Mouse (Mus musculus) neural tube, embryonic 11.5 days (tissue): ENCODE measurements around the gene Gpr142. TPM values are rescaled to one million over a fixed set of nuclear protein-coding genes. Genes with fewer than 3 reads are reported as not detected.
A peak's percentile ranks its signal among the peaks of the same experiment; 100 is the strongest.

ENCODE experiments used
- ATAC-seq: fragments of 200-750 bp; cut with Nextera tagmentation; 2 replicates; pipeline ENCODE4 v1.8.0; 2017; ENCODE audit warnings: moderate number of reproducible peaks, mild to moderate bottlenecking, moderate TSS enrichment, moderate library complexity; ENCODE audit not compliant: insufficient read depth, low FRiP score, low TSS enrichment
- DNase-seq: peaks from one replicate; pipeline ENCODE4 v3.0.0-alpha.2; 2015; ENCODE audit warnings: low spot score
- H3K27ac ChIP-seq: fragments of 300-500 bp; sonication (generic); 2 replicates; pipeline ENCODE4 v1.5.1; 2014; ENCODE audit warnings: low read depth, mild to moderate bottlenecking, low read length
- H3K27me3 ChIP-seq: fragments of 300-500 bp; sonication (generic); 2 replicates; pipeline ENCODE4 v1.6.1; 2014; ENCODE audit warnings: mild to moderate bottlenecking, low read length, mixed read lengths; ENCODE audit not compliant: control insufficient read depth, insufficient read depth
- H3K36me3 ChIP-seq: fragments of 300-500 bp; sonication (generic); 2 replicates; pipeline ENCODE4 v1.6.1; 2014; ENCODE audit warnings: mild to moderate bottlenecking, low read length, moderate library complexity, mixed read lengths; ENCODE audit not compliant: control insufficient read depth, insufficient read depth
- H3K4me1 ChIP-seq: fragments of 300-500 bp; sonication (generic); 2 replicates; pipeline ENCODE4 v1.6.1; 2014; ENCODE audit warnings: low read length, mixed read lengths; ENCODE audit not compliant: control insufficient read depth, insufficient read depth
- H3K4me2 ChIP-seq: fragments of 300-500 bp; sonication (generic); 2 replicates; pipeline ENCODE4 v1.6.1; 2014; ENCODE audit warnings: low read depth, mild to moderate bottlenecking, moderate library complexity
- H3K4me3 ChIP-seq: fragments of 300-500 bp; sonication (generic); 2 replicates; pipeline ENCODE4 v1.5.1; 2014; ENCODE audit warnings: low read depth, low read length
- H3K9ac ChIP-seq: fragments of 300-500 bp; sonication (generic); 2 replicates; pipeline ENCODE4 v1.6.1; 2014; ENCODE audit warnings: mild to moderate bottlenecking, low read length
- H3K9me3 ChIP-seq: fragments of 300-500 bp; sonication (generic); 2 replicates; pipeline ENCODE4 v1.6.1; 2016; ENCODE audit warnings: low read length; ENCODE audit not compliant: control insufficient read depth
- WGBS: fragments of 180-500 bp; shearing (Covaris S2); extraction: QIAGEN DNeasy Blood & Tissue Kit; methylation state at CpG from one replicate; pipeline ENCODE4 v1.1.7; 2014; 5-methylcytosine and 5-hydroxymethylcytosine counted together
- polyA plus RNA-seq: library from polyadenylated mRNA; unstranded; fragments of >200 nt; fragmentation: Nextera tagmentation; extraction: Ambion mirVana; gene quantifications from 2 replicates; pipeline ENCODE4 v1.2.1, GENCODE M21; 2014

The Gpr142 gene
- polyA plus RNA-seq, 1 experiment from 2014 or later: not detected

DNA sequence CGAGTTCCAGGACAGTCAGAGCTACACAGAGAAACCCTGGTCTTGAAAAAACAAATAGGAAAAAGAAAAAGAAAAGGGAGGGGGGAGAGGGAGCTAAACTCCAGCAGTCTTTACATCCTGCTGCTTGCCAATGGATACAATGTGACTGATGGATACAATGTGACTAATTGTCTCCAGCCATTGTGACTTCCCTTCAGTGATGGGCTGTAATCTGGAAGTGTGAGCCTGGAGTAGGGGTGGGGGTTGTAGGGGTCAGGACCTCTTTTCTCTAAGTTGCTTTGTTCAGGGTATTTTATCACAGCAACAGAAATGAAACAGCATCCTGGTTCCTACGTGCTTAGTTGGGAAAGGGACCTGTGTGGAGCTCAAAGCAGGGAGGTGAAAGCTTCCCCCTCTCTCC is 20.4 kb downstream of the Gpr142 start:
- Histone ChIP-seq H3K36me3 (no peaks in the 10 kb centered on the region), H3K4me3 (no peak overlapping the region), H3K4me1 (peaks cover 15% of the 10 kb centered on the region), H3K27me3 (no peaks in the 10 kb centered on the region), H3K27ac (no peak overlapping the region), H3K9ac (no peak overlapping the region), H3K9me3 (no peaks in the 10 kb centered on the region), H3K4me2 (no peak overlapping the region)
- WGBS: 10% methylated on average over 2 of the region's 2 CpGs
- DNase-seq (no peak), ATAC-seq (no peak)

DNA sequence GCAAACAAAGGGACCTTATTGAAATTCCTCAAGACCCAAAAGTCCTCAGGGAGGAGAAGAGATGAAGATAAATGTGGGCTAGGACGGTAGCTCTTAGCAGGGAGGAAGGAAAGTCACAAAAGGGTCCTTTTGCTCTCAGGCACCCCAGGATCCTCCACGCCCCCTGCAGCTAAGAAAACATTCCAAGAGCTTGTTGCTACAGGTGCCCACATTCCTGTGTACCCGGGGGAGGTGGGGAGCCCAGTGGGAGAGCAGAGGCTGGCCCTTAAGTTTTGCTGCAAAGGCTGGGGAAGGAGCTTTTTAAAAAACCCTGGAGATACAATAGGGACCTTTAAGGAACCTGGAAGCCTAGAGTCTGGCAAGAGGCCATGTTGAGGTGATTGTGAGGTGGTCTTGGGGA is 21.7 kb downstream of the Gpr142 start:
- no peaks in the 10 kb centered on the region for H3K36me3 ChIP-seq
- no peaks in the 10 kb centered on the region for H3K9me3 ChIP-seq
- H3K27me3 ChIP-seq: no peaks in the 10 kb centered on the region
- WGBS: 37% methylated on average over 3 of the region's 3 CpGs
- DNase-seq (no peak), ATAC-seq (no peak)
- H3K4me2 ChIP-seq: no peak overlapping the region
- H3K4me1 ChIP-seq: peaks cover 15% of the 10 kb centered on the region
- no peak overlapping the region for H3K4me3 ChIP-seq
- no peak overlapping the region for H3K9ac ChIP-seq
- H3K27ac ChIP-seq: no peak overlapping the region

DNA sequence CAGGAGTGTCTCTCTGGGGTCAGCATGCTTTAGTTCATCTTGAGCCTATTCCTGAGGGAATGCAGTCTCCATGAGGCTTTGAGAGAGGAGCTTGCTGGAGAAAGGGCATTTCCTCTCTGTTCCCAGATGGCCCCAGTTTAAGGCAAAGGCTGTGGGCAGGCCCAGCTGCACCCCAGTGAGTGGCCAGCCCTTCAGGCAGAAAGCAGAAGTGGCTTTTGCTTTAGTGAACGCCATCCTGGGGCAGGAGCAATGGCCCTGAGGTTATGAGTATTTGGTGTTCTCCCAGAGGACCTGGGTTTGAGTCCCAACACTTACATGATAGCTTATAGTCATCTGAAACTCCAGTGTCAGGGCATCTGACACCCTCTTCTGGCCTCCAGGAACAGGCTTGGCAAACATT is 22.6 kb downstream of the Gpr142 start:
- Histone ChIP-seq H3K4me1 (peaks cover 15% of the 10 kb centered on the region), H3K27ac (no peak overlapping the region), H3K9me3 (no peaks in the 10 kb centered on the region), H3K4me3 (no peak overlapping the region), H3K4me2 (no peak overlapping the region), H3K27me3 (no peaks in the 10 kb centered on the region), H3K9ac (no peak overlapping the region), H3K36me3 (no peaks in the 10 kb centered on the region)
- 75% methylated on average over 1 of the region's 1 CpGs for WGBS
- ATAC-seq (no peak), DNase-seq (no peak)

DNA sequence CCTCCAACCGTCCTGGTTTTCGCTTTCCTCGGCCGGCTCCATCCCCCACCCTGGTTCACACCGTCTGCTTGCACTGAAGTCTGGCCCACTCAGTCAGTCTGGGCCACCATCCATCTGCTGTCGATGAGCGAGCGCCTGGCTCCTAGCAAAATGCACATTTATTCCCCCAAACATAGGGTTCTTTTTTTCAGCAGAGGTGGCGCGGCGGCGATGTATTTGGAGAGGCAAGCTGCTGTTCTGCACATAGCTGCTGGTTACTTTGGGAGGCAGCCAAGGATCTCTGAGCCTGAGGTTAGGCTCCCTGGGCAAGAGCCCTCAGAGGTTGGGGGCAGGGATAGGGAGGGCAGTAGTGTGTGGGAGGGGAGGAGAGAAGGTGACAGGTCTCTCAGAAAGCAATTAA is 24.0 kb downstream of the Gpr142 start:
- H3K4me1 ChIP-seq: peaks cover 15% of the 10 kb centered on the region
- H3K36me3 ChIP-seq: no peaks in the 10 kb centered on the region
- DNase-seq: peak; percentile 53
- no peak for ATAC-seq
- no peak overlapping the region for H3K27ac ChIP-seq
- no peak overlapping the region for H3K4me3 ChIP-seq
- H3K9ac ChIP-seq: no peak overlapping the region
- WGBS: 45% methylated on average over 12 of the region's 12 CpGs
- no peaks in the 10 kb centered on the region for H3K27me3 ChIP-seq
- no peaks in the 10 kb centered on the region for H3K9me3 ChIP-seq
- H3K4me2 ChIP-seq: no peak overlapping the region

DNA sequence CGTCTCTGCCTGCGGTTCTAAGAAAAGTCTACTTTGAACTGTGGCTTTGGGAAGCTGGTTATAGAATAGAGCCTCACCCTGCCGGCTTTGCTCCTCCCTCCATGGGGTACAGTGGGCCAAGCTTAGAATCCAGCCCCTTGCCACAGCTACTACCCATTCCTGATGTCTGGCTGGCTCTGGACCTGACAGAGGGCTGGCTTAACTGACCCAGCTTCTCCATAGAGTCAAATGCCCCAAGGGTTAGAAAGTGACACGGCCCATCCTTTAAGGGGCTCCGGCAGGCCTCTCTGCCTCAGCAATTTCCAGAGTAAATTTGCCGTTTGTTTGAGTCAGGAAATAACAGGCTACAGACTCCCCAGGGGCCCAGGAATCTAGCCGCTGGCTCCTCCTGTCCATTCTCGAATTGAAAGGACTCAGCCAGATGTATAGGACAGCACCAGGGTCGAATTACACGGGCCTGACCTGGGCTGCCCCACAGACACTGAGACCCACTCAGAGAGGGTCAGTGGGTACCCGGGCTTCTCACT is 24.5 kb downstream of the Gpr142 start:
- Histone ChIP-seq H3K36me3 (no peaks in the 10 kb centered on the region), H3K27ac (peak overlapping the region; percentile 60; the same call in 1 of the 2 replicates), H3K4me2 (no peak overlapping the region), H3K9me3 (no peaks in the 10 kb centered on the region), H3K4me3 (no peak overlapping the region), H3K9ac (no peak overlapping the region), H3K4me1 (peaks cover 15% of the 10 kb centered on the region), H3K27me3 (no peaks in the 10 kb centered on the region)
- ATAC-seq (no peak), DNase-seq (peak; percentile 48)
- 3% methylated on average over 11 of the region's 11 CpGs for WGBS

DNA sequence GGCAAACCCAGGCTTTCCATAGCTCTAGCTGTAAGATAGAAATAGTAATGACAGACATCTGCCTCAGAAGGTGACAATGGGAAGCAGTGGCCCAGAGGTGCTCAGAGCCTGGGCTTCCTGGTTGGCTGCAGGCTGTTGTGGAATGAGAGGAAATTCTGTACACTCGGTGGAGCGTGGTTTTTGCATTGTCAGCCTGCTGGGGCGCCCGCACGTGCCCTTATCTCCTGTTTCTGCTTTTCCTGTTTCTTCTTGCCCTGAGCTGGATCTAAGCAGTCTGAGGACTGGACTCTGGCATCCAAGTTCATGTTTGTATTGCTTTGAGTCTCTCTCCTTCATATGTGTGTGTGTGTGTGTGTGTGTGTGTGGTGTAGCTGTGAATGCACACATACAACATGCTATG is 28.0 kb downstream of the Gpr142 start:
- 54% methylated on average over 5 of the region's 5 CpGs for WGBS
- H3K9ac ChIP-seq: no peak overlapping the region
- H3K4me1 ChIP-seq: peaks cover 23% of the 10 kb centered on the region
- no peak overlapping the region for H3K4me2 ChIP-seq
- no peaks in the 10 kb centered on the region for H3K27me3 ChIP-seq
- H3K9me3 ChIP-seq: no peaks in the 10 kb centered on the region
- no peak overlapping the region for H3K4me3 ChIP-seq
- H3K36me3 ChIP-seq: no peaks in the 10 kb centered on the region
- no peak overlapping the region for H3K27ac ChIP-seq
- no peak for ATAC-seq
- no peak for DNase-seq

DNA sequence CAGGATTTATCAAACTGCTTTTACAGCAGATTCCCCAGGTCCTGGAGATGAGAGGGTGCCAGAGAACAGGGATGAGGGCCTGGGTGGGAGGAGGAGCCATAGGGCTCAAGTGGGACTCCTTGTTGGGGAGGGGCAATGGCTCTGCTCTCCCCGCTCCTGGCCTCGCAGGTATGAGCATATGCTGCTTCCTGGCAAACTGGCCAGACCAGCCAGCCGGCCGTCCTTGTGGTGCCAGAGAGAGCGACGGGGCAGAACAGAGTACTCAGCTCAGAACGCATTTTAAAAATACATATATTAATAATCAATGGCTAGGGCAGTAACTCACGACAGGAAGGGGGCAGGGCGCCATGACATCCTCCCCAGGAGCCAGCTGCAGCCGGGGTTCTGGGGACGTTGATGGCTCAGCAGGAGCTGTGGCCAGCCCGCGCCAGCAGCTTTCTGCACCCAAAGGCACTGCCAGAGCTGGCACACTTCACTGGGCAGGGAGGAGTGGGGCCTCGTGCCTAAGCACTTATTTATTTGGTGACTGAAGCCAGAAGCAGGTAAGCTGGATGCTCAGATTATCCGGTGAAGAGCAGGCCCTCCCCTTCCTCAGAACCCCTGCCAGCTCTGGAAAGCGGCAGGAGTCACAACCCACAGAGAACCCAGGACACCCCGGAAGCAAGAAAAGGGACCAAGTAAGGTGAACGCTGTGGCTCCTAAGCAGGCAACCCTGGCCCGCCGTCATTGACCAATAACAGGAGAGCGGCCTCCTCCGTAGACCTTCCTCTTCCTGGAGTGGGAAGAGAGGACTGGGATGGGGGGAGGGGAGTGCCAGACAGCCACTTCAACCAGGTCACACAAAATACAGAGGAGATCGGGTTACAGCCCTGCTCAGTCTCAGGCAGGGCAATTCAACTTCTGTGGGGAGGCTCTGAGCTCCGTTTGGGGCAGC is 31.0 kb downstream of the Gpr142 start:
- peak overlapping the region; percentile 25 for H3K4me3 ChIP-seq
- no peaks in the 10 kb centered on the region for H3K27me3 ChIP-seq
- H3K9me3 ChIP-seq: no peaks in the 10 kb centered on the region
- H3K27ac ChIP-seq: peak overlapping the region; percentile 68; the same call in 1 of the 2 replicates
- 7% methylated on average over 24 of the region's 24 CpGs for WGBS
- H3K4me1 ChIP-seq: peaks cover 14% of the 10 kb centered on the region
- ATAC-seq: peak; percentile 73
- no peaks in the 10 kb centered on the region for H3K36me3 ChIP-seq
- H3K4me2 ChIP-seq: peak overlapping the region; percentile 55
- DNase-seq: peak; percentile 77
- peak overlapping the region; percentile 57 for H3K9ac ChIP-seq

DNA sequence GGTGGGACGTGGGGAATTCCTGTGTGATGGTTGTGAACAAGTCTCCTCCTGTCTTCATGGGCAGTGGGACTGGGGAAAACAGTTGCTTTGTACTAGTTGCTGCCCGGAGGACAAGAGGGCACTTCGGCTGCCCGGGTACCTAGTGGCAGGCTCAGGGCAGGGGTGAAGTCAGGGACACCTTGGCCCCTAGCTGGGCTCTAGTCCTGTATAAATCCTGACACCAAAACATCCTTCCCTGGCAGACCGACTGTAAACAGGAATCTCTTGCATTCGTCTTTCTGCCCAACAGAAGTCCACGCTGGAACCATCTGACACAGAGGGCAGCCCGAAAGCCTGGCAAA is 31.7 kb downstream of the Gpr142 start:
- no peak for ATAC-seq

DNA sequence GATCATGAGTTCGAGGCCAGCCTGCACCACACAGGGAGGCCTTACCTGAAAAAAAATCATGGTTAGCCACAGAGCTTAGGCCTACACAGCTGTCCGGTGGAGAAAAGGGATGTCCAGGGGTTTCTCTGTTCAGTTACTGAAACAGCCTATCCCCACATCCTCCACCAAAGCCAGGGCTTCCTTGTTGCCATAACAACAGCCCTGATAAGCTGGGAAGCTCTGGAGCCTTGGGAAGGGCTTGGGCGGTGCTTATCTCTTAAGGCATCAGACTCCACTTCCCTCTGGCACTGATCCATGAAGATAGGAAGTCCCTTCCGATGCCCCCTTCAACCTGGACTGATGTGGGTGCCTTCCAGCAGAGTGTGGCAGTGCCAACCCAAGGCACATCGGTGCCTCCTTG is 34.4 kb downstream of the Gpr142 start:
- H3K36me3 ChIP-seq: no peaks in the 10 kb centered on the region
- H3K27me3 ChIP-seq: no peaks in the 10 kb centered on the region
- H3K4me2 ChIP-seq: no peak overlapping the region
- no peak overlapping the region for H3K4me3 ChIP-seq
- WGBS: 80% methylated on average over 5 of the region's 5 CpGs
- DNase-seq (no peak), ATAC-seq (no peak)
- no peak overlapping the region for H3K27ac ChIP-seq
- peaks cover 14% of the 10 kb centered on the region for H3K4me1 ChIP-seq
- no peaks in the 10 kb centered on the region for H3K9me3 ChIP-seq
- H3K9ac ChIP-seq: no peak overlapping the region

More for the DNA sequence above, 31.7 kb downstream of the Gpr142 start:
- Histone ChIP-seq H3K4me2 (peak overlapping the region; percentile 55), H3K4me3 (no peak overlapping the region), H3K9me3 (no peaks in the 10 kb centered on the region), H3K4me1 (peaks cover 14% of the 10 kb centered on the region), H3K27ac (peak overlapping the region; percentile 68; the same call in 1 of the 2 replicates), H3K36me3 (no peaks in the 10 kb centered on the region), H3K9ac (peak overlapping the region; percentile 57), H3K27me3 (no peaks in the 10 kb centered on the region)
- 10% methylated on average over 8 of the region's 8 CpGs for WGBS
- DNase-seq: no peak
